Mouse (Mus musculus): ENCODE results near the gene Lrp5. TPM values are rescaled to one million over a fixed set of nuclear protein-coding genes. Genes with fewer than 3 reads are reported as not detected.

The Lrp5 gene
- polyA plus RNA-seq, 1 experiment = 35.9 TPM

DNA sequence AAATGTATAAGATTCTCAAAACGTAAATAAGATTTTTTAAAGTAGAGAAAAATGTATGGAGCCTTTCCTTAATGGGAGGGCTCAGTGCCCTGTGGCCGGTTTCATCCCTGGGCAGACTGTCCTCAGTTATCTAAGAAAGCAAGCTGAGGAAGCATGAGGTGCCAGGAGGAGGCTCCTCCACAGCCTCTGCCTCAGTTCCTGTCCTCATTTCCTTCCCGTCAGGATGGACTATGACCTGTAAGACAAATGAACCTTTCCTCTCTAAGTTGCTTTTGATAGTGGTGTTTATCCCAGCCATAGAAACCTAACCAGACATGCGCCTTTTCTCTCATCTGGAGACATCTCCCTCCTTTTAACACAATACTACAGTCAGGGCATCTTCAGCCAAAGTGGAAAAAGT, 41.0 kb downstream of the Lrp5 start:
- TF ChIP-seq POLR2A (IDR thresholded peaks at IDR 0.05; ENCODE audit: control insufficient read depth, extremely low read depth, insufficient read depth, low read length, poor library complexity) (no peak), CTCF (IDR thresholded peaks at IDR 0.05; ENCODE audit: borderline replicate concordance, control insufficient read depth, extremely low read depth, insufficient read depth, low read length, poor library complexity) (no peak)
- H3K27ac ChIP-seq (ENCODE audit: control insufficient read depth, insufficient read depth, low read length) = no peak overlapping the region
- H3K36me3 ChIP-seq (ENCODE audit: control insufficient read depth, insufficient read depth, low read length) = peaks cover 12% of the 10 kb centered on the region
- H3K27me3 ChIP-seq (ENCODE audit: control insufficient read depth, insufficient read depth, low read length) = no peaks in the 10 kb centered on the region
- WGBS = 98% methylated on average over 4 of the region's 4 CpGs
- no peak overlapping the region for H3K4me3 ChIP-seq (ENCODE audit: control insufficient read depth, insufficient read depth, low read length)
- no peaks in the 10 kb centered on the region for H3K4me1 ChIP-seq (replicated peaks; ENCODE audit: control insufficient read depth, insufficient read depth, low read length)
- no peak for DNase-seq

DNA sequence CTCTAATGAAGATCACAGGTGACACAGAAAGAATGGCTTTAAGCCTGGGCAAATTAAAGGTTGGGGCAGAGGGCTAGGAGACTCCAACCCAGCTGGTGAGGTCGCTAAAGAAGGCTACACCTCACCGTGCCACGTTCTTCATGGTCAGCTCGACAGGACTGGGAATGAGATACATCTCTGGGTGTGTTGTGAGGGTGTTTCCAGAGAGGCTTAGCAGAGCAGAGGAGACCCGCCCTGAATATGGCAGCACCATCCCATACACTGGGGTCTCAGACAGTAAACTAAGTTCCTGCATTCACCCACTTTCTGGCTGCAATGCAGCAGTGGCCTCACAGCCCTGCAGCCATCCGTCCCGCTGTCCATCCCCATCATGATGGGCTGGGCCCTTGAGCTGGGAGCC, 46.8 kb downstream of the Lrp5 start:
- Histone ChIP-seq H3K27me3 (ENCODE audit: control insufficient read depth, insufficient read depth, low read length) (no peaks in the 10 kb centered on the region), H3K36me3 (ENCODE audit: control insufficient read depth, insufficient read depth, low read length) (peaks cover 5% of the 10 kb centered on the region; the same call in 1 of the 2 replicates), H3K4me3 (ENCODE audit: control insufficient read depth, insufficient read depth, low read length) (no peak overlapping the region), H3K4me1 (replicated peaks; ENCODE audit: control insufficient read depth, insufficient read depth, low read length) (no peaks in the 10 kb centered on the region; the same call in 1 of the 2 replicates), H3K27ac (ENCODE audit: control insufficient read depth, insufficient read depth, low read length) (no peak overlapping the region)
- no peak for DNase-seq
- 97% methylated on average over 7 of the region's 7 CpGs for WGBS
- no peak for TF ChIP-seq POLR2A (IDR thresholded peaks at IDR 0.05; ENCODE audit: control insufficient read depth, extremely low read depth, insufficient read depth, low read length, poor library complexity)
- no peak for TF ChIP-seq CTCF (IDR thresholded peaks at IDR 0.05; ENCODE audit: borderline replicate concordance, control insufficient read depth, extremely low read depth, insufficient read depth, low read length, poor library complexity)

DNA sequence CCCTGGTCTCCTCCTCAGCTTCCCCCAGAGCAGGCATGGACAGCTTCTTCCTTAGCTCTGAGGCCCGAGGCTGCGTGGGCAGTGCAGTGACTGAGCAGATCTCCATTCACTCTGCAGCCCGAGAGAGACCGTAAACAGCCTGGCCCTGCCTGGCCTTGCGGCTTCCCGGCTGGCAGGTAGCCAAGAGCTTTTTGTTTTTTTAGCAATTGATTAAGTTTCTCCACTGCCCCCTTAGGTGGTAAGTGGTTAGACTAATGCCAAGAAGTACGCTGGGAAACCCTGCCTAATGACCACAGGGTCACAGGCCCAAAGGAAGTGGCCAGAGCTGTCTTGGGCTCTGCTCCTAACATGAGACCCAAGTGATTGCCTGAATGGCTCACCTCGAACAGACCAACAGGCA, 47.7 kb downstream of the Lrp5 start:
- H3K4me1 ChIP-seq (replicated peaks; ENCODE audit: control insufficient read depth, insufficient read depth, low read length) = no peaks in the 10 kb centered on the region; the same call in 1 of the 2 replicates
- 81% methylated on average over 8 of the region's 8 CpGs for WGBS

DNA sequence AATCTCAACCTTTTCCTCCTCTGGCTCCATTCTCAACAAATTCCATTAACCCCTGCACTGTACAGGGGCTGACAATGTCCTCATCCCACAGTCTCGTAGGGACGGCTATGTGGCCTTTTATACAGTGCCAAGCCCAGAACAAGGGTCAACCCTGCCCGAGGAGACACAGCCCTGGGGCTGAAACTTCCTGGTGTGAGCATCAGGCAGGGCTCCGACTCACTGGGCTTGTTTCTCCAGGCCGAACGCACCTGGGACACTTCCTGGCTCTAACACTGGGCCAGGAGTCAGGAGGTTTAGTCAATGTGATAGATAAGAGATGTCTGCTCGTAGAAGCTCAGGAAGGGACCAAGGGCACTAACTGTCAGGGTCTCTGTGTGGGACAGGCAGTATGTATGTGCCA, 54.3 kb downstream of the Lrp5 start:
- no peaks in the 10 kb centered on the region for H3K27me3 ChIP-seq (ENCODE audit: control insufficient read depth, insufficient read depth, low read length)
- 98% methylated on average over 7 of the region's 7 CpGs for WGBS
- DNase-seq = no peak
- H3K27ac ChIP-seq (ENCODE audit: control insufficient read depth, insufficient read depth, low read length) = no peak overlapping the region
- no peaks in the 10 kb centered on the region; the same call in 1 of the 2 replicates for H3K4me1 ChIP-seq (replicated peaks; ENCODE audit: control insufficient read depth, insufficient read depth, low read length)
- TF ChIP-seq POLR2A (IDR thresholded peaks at IDR 0.05; ENCODE audit: control insufficient read depth, extremely low read depth, insufficient read depth, low read length, poor library complexity) (no peak), CTCF (IDR thresholded peaks at IDR 0.05; ENCODE audit: borderline replicate concordance, control insufficient read depth, extremely low read depth, insufficient read depth, low read length, poor library complexity) (no peak)
- peaks cover 8% of the 10 kb centered on the region for H3K36me3 ChIP-seq (ENCODE audit: control insufficient read depth, insufficient read depth, low read length)
- H3K4me3 ChIP-seq (ENCODE audit: control insufficient read depth, insufficient read depth, low read length) = no peak overlapping the region

More for the DNA sequence above, 47.7 kb downstream of the Lrp5 start:
- Histone ChIP-seq H3K27ac (ENCODE audit: control insufficient read depth, insufficient read depth, low read length) (no peak overlapping the region), H3K4me3 (ENCODE audit: control insufficient read depth, insufficient read depth, low read length) (no peak overlapping the region), H3K27me3 (ENCODE audit: control insufficient read depth, insufficient read depth, low read length) (no peaks in the 10 kb centered on the region), H3K36me3 (ENCODE audit: control insufficient read depth, insufficient read depth, low read length) (peaks cover 5% of the 10 kb centered on the region; the same call in 1 of the 2 replicates)
- no peak for DNase-seq
- TF ChIP-seq CTCF (IDR thresholded peaks at IDR 0.05; ENCODE audit: borderline replicate concordance, control insufficient read depth, extremely low read depth, insufficient read depth, low read length, poor library complexity) = no peak
- TF ChIP-seq POLR2A (IDR thresholded peaks at IDR 0.05; ENCODE audit: control insufficient read depth, extremely low read depth, insufficient read depth, low read length, poor library complexity) = no peak

- peaks cover 8% of the 10 kb centered on the region for H3K36me3 ChIP-seq (ENCODE audit: control insufficient read depth, insufficient read depth, low read length)
- no peak overlapping the region for H3K4me3 ChIP-seq (ENCODE audit: control insufficient read depth, insufficient read depth, low read length)
These were observed 54.9 kb downstream of the Lrp5 start for GRCm38 (mm10) chr19:3631431-3631830.

DNA sequence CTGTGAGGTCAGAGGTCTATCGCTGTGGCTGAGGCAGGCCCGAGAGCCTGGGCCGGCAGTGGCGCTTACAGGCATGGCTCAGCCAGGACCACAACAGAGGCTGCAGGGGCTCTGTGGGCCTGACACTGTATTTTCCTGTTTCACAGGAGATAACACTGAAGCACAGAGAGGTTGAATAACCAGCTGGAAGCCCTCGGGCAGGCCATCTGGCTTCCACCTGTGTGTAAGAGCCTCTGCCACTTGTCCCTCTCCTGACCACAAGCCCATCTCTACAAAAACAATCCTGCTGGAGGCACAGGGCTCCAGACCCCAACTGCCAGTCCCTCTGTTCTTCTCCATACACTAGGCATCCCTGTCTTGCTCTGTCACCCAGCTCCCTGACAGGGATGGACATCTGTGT, 55.9 kb downstream of the Lrp5 start:
- Histone ChIP-seq H3K27ac (ENCODE audit: control insufficient read depth, insufficient read depth, low read length) (no peak overlapping the region), H3K4me3 (ENCODE audit: control insufficient read depth, insufficient read depth, low read length) (no peak overlapping the region), H3K36me3 (ENCODE audit: control insufficient read depth, insufficient read depth, low read length) (peaks cover 8% of the 10 kb centered on the region), H3K27me3 (ENCODE audit: control insufficient read depth, insufficient read depth, low read length) (no peaks in the 10 kb centered on the region), H3K4me1 (replicated peaks; ENCODE audit: control insufficient read depth, insufficient read depth, low read length) (no peaks in the 10 kb centered on the region; the same call in 1 of the 2 replicates)
- DNase-seq = no peak
- 64% methylated on average over 5 of the region's 5 CpGs for WGBS
- no peak for TF ChIP-seq POLR2A (IDR thresholded peaks at IDR 0.05; ENCODE audit: control insufficient read depth, extremely low read depth, insufficient read depth, low read length, poor library complexity)
- TF ChIP-seq CTCF (IDR thresholded peaks at IDR 0.05; ENCODE audit: borderline replicate concordance, control insufficient read depth, extremely low read depth, insufficient read depth, low read length, poor library complexity) = no peak

More at GRCm38 (mm10) chr19:3631431-3631830, 54.9 kb downstream of the Lrp5 start:
- H3K27me3 ChIP-seq (ENCODE audit: control insufficient read depth, insufficient read depth, low read length) = no peaks in the 10 kb centered on the region
- WGBS = 94% methylated on average over 5 of the region's 5 CpGs
- no peaks in the 10 kb centered on the region; the same call in 1 of the 2 replicates for H3K4me1 ChIP-seq (replicated peaks; ENCODE audit: control insufficient read depth, insufficient read depth, low read length)
- TF ChIP-seq CTCF (IDR thresholded peaks at IDR 0.05; ENCODE audit: borderline replicate concordance, control insufficient read depth, extremely low read depth, insufficient read depth, low read length, poor library complexity) (no peak), POLR2A (IDR thresholded peaks at IDR 0.05; ENCODE audit: control insufficient read depth, extremely low read depth, insufficient read depth, low read length, poor library complexity) (no peak)
- no peak for DNase-seq
- no peak overlapping the region for H3K27ac ChIP-seq (ENCODE audit: control insufficient read depth, insufficient read depth, low read length)

- no peaks in the 10 kb centered on the region for H3K27me3 ChIP-seq (ENCODE audit: control insufficient read depth, insufficient read depth, low read length)
These were observed 56.3 kb downstream of the Lrp5 start for GRCm38 (mm10) chr19:3630027-3630426.

More at GRCm38 (mm10) chr19:3630027-3630426, 56.3 kb downstream of the Lrp5 start:
- DNase-seq = no peak
- Histone ChIP-seq H3K4me1 (replicated peaks; ENCODE audit: control insufficient read depth, insufficient read depth, low read length) (no peaks in the 10 kb centered on the region), H3K27ac (ENCODE audit: control insufficient read depth, insufficient read depth, low read length) (no peak overlapping the region), H3K36me3 (ENCODE audit: control insufficient read depth, insufficient read depth, low read length) (peaks cover 8% of the 10 kb centered on the region), H3K4me3 (ENCODE audit: control insufficient read depth, insufficient read depth, low read length) (no peak overlapping the region)
- 98% methylated on average over 20 of the region's 20 CpGs for WGBS
- TF ChIP-seq CTCF (IDR thresholded peaks at IDR 0.05; ENCODE audit: borderline replicate concordance, control insufficient read depth, extremely low read depth, insufficient read depth, low read length, poor library complexity) (no peak), POLR2A (IDR thresholded peaks at IDR 0.05; ENCODE audit: control insufficient read depth, extremely low read depth, insufficient read depth, low read length, poor library complexity) (no peak)
